Mouse (Mus musculus): ENCODE data around the gene Tpp1. TPM values are rescaled to one million over a fixed set of nuclear protein-coding genes. Genes with fewer than 3 reads are reported as not detected.

Gene Tpp1
- polyA plus RNA-seq (2012; ENCODE audit: low replicate concordance) = 65.0 and 83.6 TPM in 2 replicates

GRCm38 (mm10) chr7:105751491-105752433, at the start of gene Tpp1:
Gene Tpp1 (minus strand): TSS chr7:105752235.

GRCm38 (mm10) chr7:105787285-105788140, 35.5 kb upstream of the Tpp1 start, which contains the start of gene Dchs1:
Gene Dchs1 (minus strand): TSS chr7:105787654.

GRCm38 (mm10) chr7:105743926-105744590, 8.0 kb downstream of the Tpp1 start, which contains the start of gene Taf10:
Gene Taf10 (minus strand): TSS chr7:105744361.

GRCm38 (mm10) chr7:105736911-105737521, 15.0 kb downstream of the Tpp1 start, which contains the start of gene Rrp8:
Gene Rrp8 (minus strand): TSS chr7:105737385.

GRCm38 (mm10) chr7:105736264-105736901, 15.7 kb downstream of the Tpp1 start, which contains the start of gene Ilk:
Gene Ilk (plus strand): TSS chr7:105736592.

Other genes starting within 250 kb of the Tpp1 start
- 27.1 and 27.5 TPM in 2 replicates for gene Smpd1, start 197.9 kb downstream of the Tpp1 start, polyA plus RNA-seq (2012; ENCODE audit: low replicate concordance)
- 3.8 and 5.9 TPM in 2 replicates for gene Apbb1, start 170.6 kb downstream of the Tpp1 start, polyA plus RNA-seq (2012; ENCODE audit: low replicate concordance)
- not detected in 2 replicates for gene Hpx, start 152.1 kb downstream of the Tpp1 start, polyA plus RNA-seq (2012; ENCODE audit: low replicate concordance)
- 17.6 and 34.8 TPM in 2 replicates for gene Trim3, start 118.7 kb downstream of the Tpp1 start, polyA plus RNA-seq (2012; ENCODE audit: low replicate concordance)
- gene Timm10b, start 112.2 kb downstream of the Tpp1 start, polyA plus RNA-seq (2012; ENCODE audit: low replicate concordance) = 181 and 245 TPM in 2 replicates
- gene Arfip2, start 111.8 kb downstream of the Tpp1 start, polyA plus RNA-seq (2012; ENCODE audit: low replicate concordance) = 48.8 and 71.0 TPM in 2 replicates
- 19.2 and 82.8 TPM in 2 replicates for gene Gm45799, start 111.7 kb downstream of the Tpp1 start, polyA plus RNA-seq (2012; ENCODE audit: low replicate concordance)
- gene Dnhd1, start 101.4 kb downstream of the Tpp1 start, polyA plus RNA-seq (2012; ENCODE audit: low replicate concordance) = 0.36 and 0.73 TPM in 2 replicates
- gene Ilk, start 15.6 kb downstream of the Tpp1 start, polyA plus RNA-seq (2012; ENCODE audit: low replicate concordance) = 30.6 and 38.7 TPM in 2 replicates
- gene Rrp8, start 14.8 kb downstream of the Tpp1 start, polyA plus RNA-seq (2012; ENCODE audit: low replicate concordance) = 21.9 and 24.4 TPM in 2 replicates
- gene Taf10, start 7.9 kb downstream of the Tpp1 start, polyA plus RNA-seq (2012; ENCODE audit: low replicate concordance) = 215 and 392 TPM in 2 replicates
- 0.22 and 0.67 TPM in 2 replicates for gene Dchs1, start 35.4 kb upstream of the Tpp1 start, polyA plus RNA-seq (2012; ENCODE audit: low replicate concordance)
- 46.0 and 85.0 TPM in 2 replicates for gene Mrpl17, start 58.9 kb upstream of the Tpp1 start, polyA plus RNA-seq (2012; ENCODE audit: low replicate concordance)
- gene Gm4070, start 201.7 kb upstream of the Tpp1 start, polyA plus RNA-seq (2012; ENCODE audit: low replicate concordance) = 3.3 and 7.4 TPM in 2 replicates